Mouse (Mus musculus) lung, adult 2 months (tissue): Measurements from ENCODE around the gene Impg2. TPM values are rescaled to one million over a fixed set of nuclear protein-coding genes. Genes with fewer than 3 reads are reported as not detected.

Source experiments
- DNase-seq: peaks from one replicate; pipeline ENCODE4 v3.0.0; 2022
- H3K4me1 ChIP-seq: fragments of 200-500 bp; 2 replicates; pipeline ENCODE4 v1.6.1; 2011; ENCODE audit warnings: low read length; ENCODE audit not compliant: control insufficient read depth, insufficient read depth
- H3K4me3 ChIP-seq: fragments of 200-500 bp; replicated peaks from 2 replicates; pipeline ENCODE3; 2011; ENCODE audit warnings: low read depth, mild to moderate bottlenecking, control low read depth, low read length; ENCODE audit errors: extremely low read depth
- CTCF ChIP-seq: fragments of 200-500 bp; IDR thresholded peaks from 2 replicates; pipeline ENCODE4 v1.5.1; 2011; ENCODE audit warnings: mild to moderate bottlenecking, low read length, control low read depth; ENCODE audit not compliant: insufficient read depth
- POLR2A ChIP-seq: fragments of 200-500 bp; IDR thresholded peaks from 2 replicates; pipeline ENCODE4 v1.6.1; 2011; ENCODE audit warnings: low read depth, mild to moderate bottlenecking, control low read depth, low read length, borderline replicate concordance; ENCODE audit errors: extremely low read depth
- WGBS: fragments of 180-500 bp; shearing (Covaris S2); methylation state at CpG from one replicate; pipeline ENCODE4 v1.1.7; 2018; 5-methylcytosine and 5-hydroxymethylcytosine counted together
- polyA plus RNA-seq: library from polyadenylated mRNA; depleted of rRNA; stranded (reverse); fragments of >200 nt; gene quantifications from 2 replicates; pipeline ENCODE4 v1.2.3, GENCODE M21; 2012; rRNA removed

Impg2 gene
- polyA plus RNA-seq, 1 experiment, result 0.06 TPM

GRCm38 (mm10) chr16:56295888-56296648 lies 92.0 kb downstream of the Impg2 start:
- WGBS, result 45% methylated on average over 3 of the region's 3 CpGs
- no peak for DNase-seq
- no peaks in the 10 kb centered on the region for H3K4me1 ChIP-seq
- TF ChIP-seq CTCF, result no peak
- TF ChIP-seq POLR2A, result no peak
- H3K4me3 ChIP-seq, result no peak overlapping the region

- WGBS, result 77% methylated on average over 6 of the region's 6 CpGs
- no peak for TF ChIP-seq CTCF
- TF ChIP-seq POLR2A, result no peak
- Histone ChIP-seq H3K4me1 (no peaks in the 10 kb centered on the region), H3K4me3 (no peak overlapping the region)
- DNase-seq, result no peak
These were observed 94.1 kb downstream of the Impg2 start for GRCm38 (mm10) chr16:56298248-56298647.

GRCm38 (mm10) chr16:56298836-56299235 lies 94.7 kb downstream of the Impg2 start:
- Histone ChIP-seq H3K4me3 (no peak overlapping the region), H3K4me1 (no peaks in the 10 kb centered on the region)
- TF ChIP-seq POLR2A, result no peak
- TF ChIP-seq CTCF, result no peak
- DNase-seq, result no peak
- 69% methylated on average over 2 of the region's 2 CpGs for WGBS

GRCm38 (mm10) chr16:56302996-56303395 lies 98.9 kb downstream of the Impg2 start:
- no peak for DNase-seq
- 77% methylated on average over 4 of the region's 4 CpGs for WGBS
- no peak overlapping the region for H3K4me3 ChIP-seq
- TF ChIP-seq POLR2A (no peak), CTCF (no peak)
- H3K4me1 ChIP-seq, result no peaks in the 10 kb centered on the region

GRCm38 (mm10) chr16:56304167-56304566 lies 100.1 kb downstream of the Impg2 start:
- no peak for TF ChIP-seq CTCF
- Histone ChIP-seq H3K4me3 (no peak overlapping the region), H3K4me1 (no peaks in the 10 kb centered on the region)
- 69% methylated on average over 4 of the region's 4 CpGs for whole genome bisulfite sequencing
- no peak for DNase-seq

GRCm38 (mm10) chr16:56307575-56307974 lies 103.5 kb downstream of the Impg2 start:
- Histone ChIP-seq H3K4me1 (no peaks in the 10 kb centered on the region), H3K4me3 (no peak overlapping the region)
- TF ChIP-seq POLR2A (no peak), CTCF (no peak)
- WGBS, result 79% methylated on average over 4 of the region's 4 CpGs
- DNase-seq, result no peak

- Histone ChIP-seq H3K4me3 (no peak overlapping the region), H3K4me1 (no peaks in the 10 kb centered on the region)
- TF ChIP-seq POLR2A (no peak), CTCF (no peak)
- no peak for DNase-seq
These were observed 107.2 kb downstream of the Impg2 start for GRCm38 (mm10) chr16:56311291-56311690.

Other genes starting within 250 kb of the Impg2 start
- 61.7 and 86.4 TPM in 2 replicates for gene Rpl24, start 238.0 kb upstream of the Impg2 start, polyA plus RNA-seq
- 3.3 and 3.7 TPM in 2 replicates for gene Zbtb11, start 230.4 kb upstream of the Impg2 start, polyA plus RNA-seq
- gene Pcnp, start 174.6 kb upstream of the Impg2 start, polyA plus RNA-seq, result 12.2 and 25.4 TPM in 2 replicates
- gene Trmt10c, start 166.5 kb upstream of the Impg2 start, polyA plus RNA-seq, result 2.1 TPM in 2 replicates
- 2.2 and 4.5 TPM in 2 replicates for gene Senp7, start 156.0 kb upstream of the Impg2 start, polyA plus RNA-seq